Mouse (Mus musculus): Measurements from ENCODE around the gene Gm42421.

DNA sequence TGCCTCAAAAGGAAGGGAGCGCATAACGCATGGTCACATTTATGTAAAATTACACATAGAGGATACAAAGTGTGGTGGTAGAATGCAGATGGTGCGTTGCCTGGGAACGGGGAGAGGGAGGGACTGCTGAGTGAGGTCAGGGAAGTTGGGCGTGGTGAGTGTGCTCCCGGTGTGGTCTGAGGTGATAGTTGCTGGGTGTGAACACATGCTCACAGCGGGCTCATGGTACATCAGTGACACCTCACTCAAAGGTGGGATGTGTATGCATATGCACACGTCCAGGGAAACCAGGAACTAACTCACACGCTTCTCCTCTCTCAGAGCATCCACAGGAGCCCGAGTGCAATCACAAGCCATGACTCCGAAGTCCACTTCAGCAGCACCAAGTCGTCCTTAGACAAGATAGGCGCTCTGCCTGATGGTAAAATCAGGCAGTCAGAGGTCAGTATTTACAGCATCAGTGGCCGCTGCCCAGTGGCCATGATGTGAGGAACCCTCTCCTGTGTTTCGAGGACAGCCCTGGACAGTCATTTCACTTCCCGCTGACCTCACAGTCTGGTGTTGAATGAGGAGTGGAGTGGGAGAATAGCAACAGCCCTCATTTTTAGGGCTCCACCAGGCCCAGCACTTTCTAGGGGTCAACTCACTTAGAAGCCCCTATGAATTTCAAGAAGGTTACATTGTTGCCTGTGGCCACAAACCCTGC, 48.9 kb downstream of the Gm42421 start:
- TF ChIP-seq POLR2A (IDR thresholded peaks at IDR 0.05; ENCODE audit: borderline replicate concordance, insufficient read depth, low read length) (no peak), CTCF (IDR thresholded peaks at IDR 0.05; ENCODE audit: borderline replicate concordance, insufficient read depth, low read depth, low read length) (no peak)

Measured in cerebellum, adult 2 months (tissue).